27 mouse cellular contexts compared by ENCODE assay signal in the genomic region with DNA sequence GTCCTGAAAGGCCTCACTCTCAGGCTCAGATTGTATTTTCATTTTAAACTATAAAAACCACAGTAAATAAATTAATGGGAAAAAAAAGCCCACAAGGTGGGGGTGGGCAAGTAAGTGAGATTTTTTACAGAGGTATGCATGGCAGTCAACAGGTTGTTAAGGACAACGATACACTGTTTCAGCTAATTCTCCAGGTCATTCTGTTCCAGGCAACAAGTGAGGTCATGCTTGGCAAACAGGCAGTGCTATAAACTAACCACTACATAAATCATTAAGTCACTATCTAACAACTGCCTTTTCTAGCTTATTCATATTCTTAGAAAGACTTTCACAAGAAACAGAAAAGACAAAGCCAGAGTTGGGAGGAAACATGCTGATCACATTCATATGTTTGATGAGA. TPM values are rescaled to one million over a fixed set of nuclear protein-coding genes. Genes with fewer than 3 reads are reported as not detected.
DNase-seq lines count a peak whose midpoint lies in the region; ATAC-seq and TF ChIP-seq lines count a peak whose summit lies in the region.
"Had no signal": no experiment of that assay in that cellular context is flagged by ENCODE, and none has a peak within 500 bp of the region (broad histone marks: within the 10 kb centered on the region; RNA-seq: fewer than 3 reads in every experiment).

No protein-coding gene starts in this region.

- intact Hi-C loops in gastrocnemius, postnatal 14 days (cut with DNase I; ENCODE audit: low total_unique reads) = no loop called here

- H3K4me3 ChIP-seq in liver, postnatal 0 days (ENCODE audit: low read depth, low read length) = no peak overlapping the region
- no peak overlapping the region for H3K4me3 ChIP-seq in liver, embryonic 11.5 days (ENCODE audit: low read depth, low read length)
- H3K4me3 ChIP-seq in forebrain, embryonic 13.5 days = no peak overlapping the region
- H3K4me3 ChIP-seq: embryonic facial prominence, embryonic 12.5 days; heart, embryonic 12.5 days; hindbrain, embryonic 10.5 days; intestine, embryonic 15.5 days; limb, embryonic 15.5 days; liver, embryonic 15.5 days; midbrain, embryonic 15.5 days; neural tube, embryonic 12.5 days had no signal

- H3K4me2 ChIP-seq in liver, postnatal 0 days (ENCODE audit: low read depth, low read length) = no peak overlapping the region
- H3K4me2 ChIP-seq in liver, embryonic 11.5 days = no peak overlapping the region
- H3K4me2 ChIP-seq in forebrain, embryonic 13.5 days = no peak overlapping the region
- H3K4me2 ChIP-seq: embryonic facial prominence, embryonic 12.5 days; heart, embryonic 12.5 days; intestine, embryonic 15.5 days; limb, embryonic 15.5 days; liver, embryonic 15.5 days; midbrain, embryonic 15.5 days; neural tube, embryonic 12.5 days had no signal

- 74% methylated on average over 1 of the region's 1 CpGs for WGBS in liver, postnatal 0 days (ENCODE audit: insufficient replicate concordance)
- WGBS in liver, embryonic 11.5 days = 81% methylated on average over 1 of the region's 1 CpGs
- WGBS in forebrain, embryonic 13.5 days = 82% methylated on average over 1 of the region's 1 CpGs

- ATAC-seq in liver, postnatal 0 days = peak; percentile 60; the same call in 1 of the 2 replicates
- ATAC-seq in liver, embryonic 11.5 days (replicated peaks; ENCODE audit: low FRiP score) = no peak
- no peak for ATAC-seq in forebrain, embryonic 13.5 days
- ATAC-seq: hindbrain, embryonic 16.5 days; intestine, embryonic 15.5 days; midbrain, embryonic 15.5 days had no signal

- 0 out of 2 replicates have a peak, but pooled peaks cover 5% of the 10 kb centered on the region for H3K4me1 ChIP-seq in liver, postnatal 0 days (ENCODE audit: insufficient read depth)
- peaks cover 10% of the 10 kb centered on the region; the same call in 1 of the 2 replicates for H3K4me1 ChIP-seq in liver, embryonic 11.5 days (replicated peaks; ENCODE audit: control insufficient read depth, insufficient read depth, low read length)
- peaks cover 21% of the 10 kb centered on the region for H3K4me1 ChIP-seq in forebrain, embryonic 13.5 days

- H3K9me3 ChIP-seq in liver, postnatal 0 days (ENCODE audit: low read length) = no peaks in the 10 kb centered on the region
- no peaks in the 10 kb centered on the region for H3K9me3 ChIP-seq in liver, embryonic 11.5 days (ENCODE audit: control insufficient read depth, low read length)
- no peaks in the 10 kb centered on the region for H3K9me3 ChIP-seq in forebrain, embryonic 13.5 days (replicated peaks)
- H3K9me3 ChIP-seq: embryonic facial prominence, embryonic 12.5 days; heart, embryonic 12.5 days; hindbrain, embryonic 10.5 days; intestine, embryonic 15.5 days; limb, embryonic 15.5 days; liver, embryonic 15.5 days; midbrain, embryonic 15.5 days; neural tube, embryonic 12.5 days had no signal

- no peak for TF ChIP-seq CTCF in liver, postnatal 0 days (IDR thresholded peaks at IDR 0.05; ENCODE audit: low read depth)

- no peak overlapping the region for H3K9ac ChIP-seq in liver, postnatal 0 days (replicated peaks)
- H3K9ac ChIP-seq in liver, embryonic 11.5 days (ENCODE audit: low read depth, low read length) = no peak overlapping the region
- H3K9ac ChIP-seq in forebrain, embryonic 13.5 days = no peak overlapping the region
- H3K9ac ChIP-seq: embryonic facial prominence, embryonic 12.5 days; heart, embryonic 12.5 days; intestine, embryonic 15.5 days; limb, embryonic 15.5 days; liver, embryonic 15.5 days; midbrain, embryonic 15.5 days; neural tube, embryonic 12.5 days had no signal

- H3K27ac ChIP-seq in liver, postnatal 0 days (ENCODE audit: low read depth) = no peak overlapping the region
- H3K27ac ChIP-seq in liver, embryonic 11.5 days (ENCODE audit: low read depth, low read length) = no peak overlapping the region
- H3K27ac ChIP-seq in forebrain, embryonic 13.5 days = no peak overlapping the region
- H3K27ac ChIP-seq: embryonic facial prominence, embryonic 12.5 days; hindbrain, embryonic 10.5 days; intestine, embryonic 15.5 days; limb, embryonic 15.5 days; liver, embryonic 15.5 days; midbrain, embryonic 15.5 days; neural tube, embryonic 12.5 days had no signal

- TF ChIP-seq EP300 in liver, postnatal 0 days (IDR thresholded peaks at IDR 0.05; ENCODE audit: low read depth) = no peak

- DNase-seq in gastrocnemius, adult 18-20 months (ENCODE audit: low spot score) = peak; percentile 46
- DNase-seq in gastrocnemius, postnatal 14 days = no peak
- no peak for DNase-seq in liver, postnatal 0 days
- DNase-seq in liver, embryonic 11.5 days (ENCODE audit: low spot score) = no peak
- peak; percentile 47 for DNase-seq in adipocyte (ENCODE audit: low spot score)
- DNase-seq in spleen, adult 12 weeks (ENCODE audit: low spot score) = no peak
- DNase-seq: cerebellum, adult 11-12 months; cerebellum, postnatal 14 days; heart, postnatal 10 days; kidney, adult 8-10 months; kidney, postnatal 25 days; lung, postnatal 4 days; right cerebral cortex, adult 18-20 months had no signal

- H3K36me3 ChIP-seq in liver, postnatal 0 days (replicated peaks; ENCODE audit: insufficient read depth, low read length) = 0 out of 2 replicates have a peak, but pooled peaks cover 4% of the 10 kb centered on the region
- H3K36me3 ChIP-seq in liver, embryonic 11.5 days (ENCODE audit: control insufficient read depth, insufficient read depth, low read length) = 0 out of 2 replicates have a peak, but pooled peaks cover 5% of the 10 kb centered on the region
- peaks cover 12% of the 10 kb centered on the region for H3K36me3 ChIP-seq in forebrain, embryonic 13.5 days (ENCODE audit: poor library complexity, severe bottlenecking)
- H3K36me3 ChIP-seq: intestine, embryonic 15.5 days; midbrain, embryonic 15.5 days; neural tube, embryonic 12.5 days had no signal

- no peaks in the 10 kb centered on the region for H3K27me3 ChIP-seq in liver, postnatal 0 days (ENCODE audit: insufficient read depth, low read length)
- H3K27me3 ChIP-seq in liver, embryonic 11.5 days (replicated peaks; ENCODE audit: control insufficient read depth, insufficient read depth, low read length) = no peaks in the 10 kb centered on the region
- H3K27me3 ChIP-seq in forebrain, embryonic 13.5 days = no peaks in the 10 kb centered on the region
- H3K27me3 ChIP-seq: embryonic facial prominence, embryonic 12.5 days; heart, embryonic 12.5 days; intestine, embryonic 15.5 days; limb, embryonic 15.5 days; liver, embryonic 15.5 days; midbrain, embryonic 15.5 days; neural tube, embryonic 12.5 days had no signal

RNA-seq across cellular contexts. Expression of a gene that starts 5.4 kb away (rescaled TPM):
- total RNA-seq in gastrocnemius, adult 18-20 months (2021) = 10 to 100 TPM; 44.3 to 47.3 TPM
- total RNA-seq in gastrocnemius, postnatal 14 days (2021) = 10 to 100 TPM; 15.6 to 18.5 TPM
- 7.0 and 8.3 TPM in 2 replicates for polyA plus RNA-seq in liver, postnatal 0 days (2015; fragmentation: Nextera tagmentation; extraction: Ambion mirVana)
- polyA plus RNA-seq in liver, embryonic 11.5 days (2014; fragmentation: Nextera tagmentation; extraction: Ambion mirVana) = 21.2 and 25.1 TPM in 2 replicates
- 28.7 and 29.4 TPM in 2 replicates for polyA plus RNA-seq in forebrain, embryonic 13.5 days (2015; fragmentation: Nextera tagmentation; extraction: Ambion mirVana)

RNA-seq across cellular contexts. Expression of a gene that starts 42.2 kb away (rescaled TPM):
- total RNA-seq in gastrocnemius, adult 18-20 months (2021) = not detected
- total RNA-seq in gastrocnemius, postnatal 14 days (2021) = not detected
- 0.85 and 3.7 TPM in 2 replicates for polyA plus RNA-seq in liver, postnatal 0 days (2015; fragmentation: Nextera tagmentation; extraction: Ambion mirVana)
- not detected in 2 replicates for polyA plus RNA-seq in liver, embryonic 11.5 days (2014; fragmentation: Nextera tagmentation; extraction: Ambion mirVana)
- not detected in 2 replicates for polyA plus RNA-seq in forebrain, embryonic 13.5 days (2015; fragmentation: Nextera tagmentation; extraction: Ambion mirVana)
- total RNA-seq: granulocyte monocyte progenitor cell, adult 5-6 weeks; layer of hippocampus, adult 8-10 months; left cerebral cortex, postnatal 14 days had no signal
- polyA plus RNA-seq: embryonic facial prominence, embryonic 12.5 days; forebrain, embryonic 11.5 days; heart, embryonic 12.5 days; hindbrain, embryonic 10.5 days; hindbrain, embryonic 16.5 days; intestine, embryonic 15.5 days; liver, embryonic 15.5 days; midbrain, embryonic 15.5 days; neural tube, embryonic 12.5 days had no signal

Comparison
In these comparisons a context has a peak if more than half of its experiments do, and no peak if none do; other contexts are left out.
1. DNase-seq: peak in gastrocnemius, adult 18-20 months (single experiment) and adipocyte (single experiment); none in gastrocnemius, postnatal 14 days (single experiment), liver, postnatal 0 days (single experiment), liver, embryonic 11.5 days (single experiment) and spleen, adult 12 weeks (single experiment).